Mouse (Mus musculus) CD4-positive, CD25-positive, alpha-beta regulatory T cell, adult 2 months (primary cell): ENCODE measurements around the gene Ubap2l.
A peak's percentile ranks its signal among the peaks of the same experiment; 100 is the strongest.

ENCODE experiments used
- DNase-seq: peaks from one replicate; pipeline ENCODE4 v3.0.0-alpha.2; 2012; ENCODE audit warnings: low read depth, low spot score

Gene Ubap2l

DNA sequence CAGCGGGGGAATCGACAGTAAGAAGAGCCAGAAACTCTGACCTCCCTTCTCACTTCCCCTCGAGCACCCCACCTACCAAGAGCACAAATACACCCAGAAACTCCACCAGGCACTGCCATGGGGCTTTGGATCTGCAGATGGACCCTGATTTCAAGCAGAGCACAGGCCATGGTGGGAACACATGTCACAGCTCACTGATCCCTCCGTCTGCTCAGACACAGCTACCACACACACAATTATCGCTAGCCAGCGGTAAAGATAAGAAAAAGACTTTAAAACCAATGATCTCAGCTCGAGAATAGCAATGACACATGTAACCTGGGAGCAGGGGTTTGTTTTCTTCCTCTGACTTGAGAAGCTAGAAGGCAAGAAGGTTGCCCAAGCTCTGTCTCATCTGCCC is 83.9 kb downstream of the Ubap2l start:
- DNase-seq = no peak

GRCm38 (mm10) chr3:89966946-89967345 is 85.5 kb downstream of the Ubap2l start:
- peak; percentile 85 for DNase-seq

GRCm38 (mm10) chr3:89965972-89966371 is 86.5 kb downstream of the Ubap2l start:
- DNase-seq = no peak

DNA sequence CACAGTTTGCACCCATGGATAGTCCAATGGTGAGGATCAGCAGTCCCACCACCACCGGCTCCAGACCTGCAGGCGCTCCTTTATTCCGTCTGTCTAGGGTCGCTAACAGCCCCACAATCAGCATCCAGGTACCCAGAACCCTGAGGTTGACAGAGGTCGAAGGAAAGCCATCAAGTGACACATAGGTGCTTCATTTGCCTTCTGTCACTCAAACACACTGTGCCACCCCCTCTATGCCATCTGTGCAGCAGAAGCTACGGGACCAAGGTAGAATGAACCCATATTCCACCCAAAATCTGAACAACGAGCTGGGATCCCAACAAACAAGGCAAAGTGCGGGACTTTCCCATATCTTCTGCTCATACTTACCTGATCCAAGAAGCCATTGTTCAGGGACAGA is 86.9 kb downstream of the Ubap2l start:
- no peak for DNase-seq

- peak; percentile 78 for DNase-seq
Observed at GRCm38 (mm10) chr3:89963926-89964739, 88.3 kb downstream of the Ubap2l start.

DNA sequence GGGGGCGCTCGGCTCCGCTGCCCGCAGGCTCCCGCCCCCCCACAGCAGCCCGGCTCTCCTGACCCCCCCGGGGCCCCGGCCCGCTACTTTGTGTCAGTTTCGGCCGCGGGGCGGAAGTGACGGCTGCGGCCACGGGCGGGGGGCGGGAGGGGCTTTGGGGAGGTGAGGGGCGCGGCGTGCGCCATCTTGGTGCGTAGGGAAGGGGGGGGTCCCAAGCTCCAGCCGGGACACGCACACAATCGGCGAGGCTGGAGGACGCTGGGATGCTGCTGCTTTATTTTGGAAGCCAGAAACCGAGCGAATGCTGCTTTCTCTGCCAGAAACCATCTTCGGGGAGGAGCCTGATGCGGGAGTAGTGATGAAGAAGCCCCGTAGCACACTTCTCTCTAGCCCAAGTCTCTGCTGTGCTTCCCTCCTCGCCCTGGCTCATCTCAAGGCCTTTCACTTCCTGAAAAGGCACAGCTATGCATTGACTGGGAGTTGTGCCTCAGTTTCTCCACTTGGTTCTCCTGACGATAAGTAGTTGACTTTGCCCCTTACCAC is 89.1 kb downstream of the Ubap2l start, which contains the start of gene Atp8b2:
Atp8b2 (minus strand) TSS at position 288 of the 543 bp plus-strand sequence.
- DNase-seq = peak; percentile 81

- DNase-seq = no peak
Observed at GRCm38 (mm10) chr3:89962751-89963220, 89.6 kb downstream of the Ubap2l start.

- peak; percentile 20 for DNase-seq
Observed at GRCm38 (mm10) chr3:89962059-89962750, 90.2 kb downstream of the Ubap2l start.

DNA sequence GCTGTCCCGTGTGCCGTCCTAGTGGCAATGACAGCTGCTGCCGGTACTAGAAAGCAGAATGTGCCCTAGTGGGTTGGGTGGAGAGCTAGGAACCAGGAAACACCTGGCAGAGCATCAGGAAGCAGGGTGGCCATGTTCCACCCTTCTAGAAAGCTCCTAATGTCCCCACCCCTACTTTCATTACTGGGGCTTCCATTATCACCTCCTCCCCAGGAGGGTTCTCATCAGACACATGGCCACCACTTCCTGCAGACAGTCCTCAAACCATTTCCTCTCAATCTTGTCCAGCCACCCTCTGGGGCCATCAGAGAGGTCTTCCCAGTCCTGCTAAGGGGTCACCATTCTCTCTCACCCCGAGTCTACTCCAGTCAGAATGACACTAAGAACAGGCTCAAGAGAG is 91.0 kb downstream of the Ubap2l start:
- peak; percentile 50 for DNase-seq

DNA sequence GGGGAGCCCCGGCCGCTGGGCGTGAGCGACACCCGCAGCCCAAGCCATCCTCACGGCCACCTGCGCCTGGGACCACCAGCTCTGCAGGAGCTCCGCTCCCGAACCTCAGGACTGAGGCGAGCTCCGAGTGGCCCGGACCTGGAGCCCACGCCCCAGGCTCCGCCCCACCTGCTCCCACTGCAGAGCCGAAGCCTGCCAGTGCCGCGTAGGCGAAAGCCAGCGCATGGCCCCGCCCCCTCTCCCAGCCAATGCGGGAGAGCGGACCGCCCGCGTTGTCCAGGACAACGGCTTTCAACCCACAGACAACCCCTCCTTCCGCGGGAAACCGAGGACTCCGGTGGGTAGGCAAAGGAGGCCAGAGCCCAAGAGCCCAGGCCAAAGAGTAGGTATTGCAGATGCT is 92.0 kb downstream of the Ubap2l start:
- peak; percentile 94 for DNase-seq

DNA sequence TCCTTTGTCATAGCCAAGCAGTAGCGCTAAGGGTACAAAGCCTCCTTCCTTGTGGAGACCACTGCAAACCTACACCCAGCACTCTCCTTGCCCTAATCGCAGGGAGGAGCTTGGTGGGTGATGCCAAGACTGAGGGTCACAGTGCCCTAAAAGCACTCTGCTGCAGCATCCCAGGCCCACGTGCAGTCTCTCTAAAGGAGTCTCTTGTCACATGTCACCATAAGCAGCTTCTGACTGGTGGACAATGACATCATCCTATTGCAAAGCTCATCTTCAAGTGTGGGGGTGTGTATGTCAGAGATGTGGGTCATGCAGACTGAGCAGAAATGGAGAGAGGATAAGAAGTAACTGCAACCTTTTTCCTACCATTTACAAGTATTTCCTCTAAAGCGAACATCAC is 93.0 kb downstream of the Ubap2l start:
- DNase-seq = peak; percentile 27

DNA sequence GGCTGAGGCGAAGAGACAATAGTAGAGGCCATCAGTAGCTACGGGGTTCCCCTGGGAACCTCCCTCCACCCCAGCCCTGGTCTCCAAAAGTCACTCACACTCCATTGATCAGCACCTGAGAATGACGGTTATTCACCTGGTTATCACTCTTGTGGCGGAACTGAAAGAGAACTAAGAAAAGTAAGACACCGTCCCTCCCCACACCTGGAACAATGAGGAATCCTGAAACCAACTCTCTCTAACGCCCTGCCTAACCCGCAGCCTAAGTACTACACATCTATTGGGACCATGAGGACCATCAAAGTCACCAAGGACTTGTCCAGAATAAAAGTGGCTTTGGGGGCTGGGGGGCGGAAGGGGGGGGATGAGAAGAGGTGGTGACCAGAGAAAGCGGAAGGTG is 94.5 kb downstream of the Ubap2l start:
- no peak for DNase-seq

DNA sequence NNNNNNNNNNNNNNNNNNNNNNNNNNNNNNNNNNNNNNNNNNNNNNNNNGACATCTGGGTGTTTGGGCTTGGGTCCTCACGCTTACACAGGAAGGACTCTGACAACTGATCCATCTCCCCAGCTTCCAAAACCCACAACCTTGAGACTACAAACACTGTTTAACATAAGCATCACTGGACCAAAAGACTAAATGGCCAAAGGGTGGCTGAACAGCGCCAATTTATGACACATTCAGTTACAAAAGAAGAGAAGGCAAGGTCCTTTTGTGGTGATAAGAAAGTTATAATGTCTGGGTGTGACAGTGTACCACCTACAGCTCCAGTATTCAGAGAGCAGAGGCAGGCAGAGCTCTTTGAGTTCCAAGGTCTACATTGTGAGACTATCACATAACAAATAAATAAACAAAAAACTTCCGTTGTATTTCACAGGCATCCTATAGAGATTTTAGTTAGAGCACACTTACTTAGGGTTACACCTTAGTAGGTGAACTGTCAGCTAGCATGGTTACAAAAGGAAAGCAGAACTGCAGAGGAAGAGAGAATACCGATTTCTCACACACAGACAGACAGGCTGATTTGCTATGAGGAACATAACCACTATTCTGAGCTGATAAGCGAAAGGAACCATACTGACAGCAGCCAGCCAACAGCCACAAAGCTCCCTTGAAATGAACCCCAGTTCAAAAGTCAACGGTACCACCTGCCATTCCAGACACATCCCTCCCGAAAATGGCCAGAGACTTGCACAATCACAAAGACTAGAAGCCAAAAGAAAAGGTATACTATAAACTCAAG is 96.1 kb downstream of the Ubap2l start:
- no peak for DNase-seq

DNA sequence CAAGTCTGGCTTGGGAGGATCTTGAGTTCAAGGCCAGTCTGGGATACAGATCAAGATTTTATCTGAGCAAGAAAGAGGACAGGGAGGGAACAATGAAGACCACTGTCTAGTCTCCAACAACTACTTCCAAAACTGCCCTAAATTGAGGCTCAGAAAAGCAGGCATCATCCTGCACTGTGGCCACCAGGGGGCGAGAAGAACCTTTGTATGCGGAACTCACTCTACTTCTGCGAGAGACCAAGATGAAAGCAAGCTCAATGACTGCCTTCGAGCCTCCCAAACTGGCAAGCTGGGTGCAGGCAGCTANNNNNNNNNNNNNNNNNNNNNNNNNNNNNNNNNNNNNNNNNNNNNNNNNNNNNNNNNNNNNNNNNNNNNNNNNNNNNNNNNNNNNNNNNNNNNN is 99.0 kb downstream of the Ubap2l start:
- peak; percentile 90 for DNase-seq
